Mouse (Mus musculus) bone marrow, adult 2 months (tissue): ENCODE measurements around the gene Cdh23.

Experiments used
- CTCF ChIP-seq: fragments of 200-500 bp; IDR thresholded peaks from 2 replicates; pipeline ENCODE4 v1.5.1; 2011; ENCODE audit warnings: low read length, control low read depth; ENCODE audit not compliant: control insufficient read depth, insufficient read depth
- POLR2A ChIP-seq: fragments of 200-500 bp; IDR thresholded peaks from 2 replicates; pipeline ENCODE4 v1.6.1; 2011; ENCODE audit warnings: low read depth, mild to moderate bottlenecking, control low read depth, low read length, borderline replicate concordance; ENCODE audit not compliant: control insufficient read depth

DNA sequence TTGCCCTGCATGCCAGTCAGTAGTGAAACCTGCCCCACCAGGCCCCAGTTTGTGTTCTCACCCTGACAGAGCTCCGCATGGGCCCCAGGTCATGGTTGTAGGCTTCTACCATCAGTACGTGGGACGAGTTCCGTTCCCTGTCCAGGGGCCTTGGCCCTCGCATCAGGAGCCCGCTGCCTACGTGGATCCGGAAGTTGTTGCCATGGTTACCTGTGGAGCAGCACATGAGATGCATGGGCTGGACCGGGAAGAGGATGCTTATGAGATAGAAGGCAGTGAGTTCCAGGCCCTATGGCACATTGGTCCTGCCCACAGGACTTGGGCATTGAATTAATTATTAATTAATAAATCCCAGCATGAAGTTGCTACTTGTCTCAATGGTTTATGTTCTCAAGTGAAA lies 304.6 kb downstream of the Cdh23 start:
- TF ChIP-seq CTCF = no peak
- no peak for TF ChIP-seq POLR2A
